Mouse (Mus musculus) erythroblast, embryonic 14.5 days (primary cell): Measurements from ENCODE around the gene Urb1. TPM values are rescaled to one million over a fixed set of nuclear protein-coding genes. Genes with fewer than 3 reads are reported as not detected.

Experiments
- H3K27me3 ChIP-seq: 2 replicates; pipeline ENCODE4 v1.6.1; 2012; ENCODE audit warnings: inconsistent platforms; ENCODE audit not compliant: control insufficient read depth
- H3K36me3 ChIP-seq: 2 replicates; pipeline ENCODE4 v1.6.1; 2012; ENCODE audit warnings: mild to moderate bottlenecking, inconsistent platforms; ENCODE audit not compliant: control insufficient read depth
- H3K4me1 ChIP-seq: 2 replicates; pipeline ENCODE4 v1.6.1; 2012; ENCODE audit warnings: inconsistent platforms; ENCODE audit not compliant: control insufficient read depth
- H3K4me3 ChIP-seq: replicated peaks from 2 replicates; pipeline ENCODE3; 2012; ENCODE audit warnings: moderate library complexity, mild to moderate bottlenecking, inconsistent platforms
- H3K9me3 ChIP-seq: 2 replicates; pipeline ENCODE4 v1.6.1; 2012; ENCODE audit warnings: low read length, inconsistent platforms, mixed read lengths; ENCODE audit not compliant: control insufficient read depth
- GATA1 ChIP-seq: IDR thresholded peaks from 2 replicates; pipeline ENCODE4 v1.6.1; 2012; ENCODE audit warnings: low read length, inconsistent platforms, mixed read lengths
- TAL1 ChIP-seq: IDR thresholded peaks from 3 replicates; pipeline ENCODE4 v1.6.1; 2012; ENCODE audit warnings: low read length, inconsistent platforms, mixed read lengths
- polyA plus RNA-seq: library from polyadenylated mRNA; stranded (reverse); fragments of >175 nt; gene quantifications from 2 replicates; pipeline ENCODE4 v1.2.3, GENCODE M21; 2012

Gene Urb1
- polyA plus RNA-seq, 1 experiment, result 0.12 TPM

DNA sequence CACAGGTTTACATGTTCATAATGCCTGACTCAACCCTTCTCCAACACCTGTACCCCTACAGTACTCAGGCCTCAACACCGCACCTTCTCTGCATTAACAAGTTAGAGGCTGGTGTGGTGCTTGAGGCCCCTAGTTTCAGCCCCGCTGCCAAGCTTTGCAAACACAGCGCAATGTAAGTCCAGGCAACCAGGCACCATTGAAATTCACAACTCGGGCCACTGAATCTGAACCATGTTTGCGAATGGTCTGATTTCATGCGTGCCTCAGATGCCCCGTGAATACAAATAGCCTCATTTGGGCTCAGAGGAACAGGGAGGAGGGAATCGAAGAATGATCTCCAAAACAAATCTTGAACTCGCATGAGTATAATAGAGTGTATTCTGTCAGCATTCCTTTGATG is 32.0 kb upstream of the Urb1 start:
- Histone ChIP-seq H3K9me3 (no peaks in the 10 kb centered on the region), H3K4me1 (no peaks in the 10 kb centered on the region), H3K36me3 (no peaks in the 10 kb centered on the region), H3K27me3 (peaks cover 14% of the 10 kb centered on the region), H3K4me3 (no peak overlapping the region)
- TF ChIP-seq TAL1 (no peak), GATA1 (no peak)

DNA sequence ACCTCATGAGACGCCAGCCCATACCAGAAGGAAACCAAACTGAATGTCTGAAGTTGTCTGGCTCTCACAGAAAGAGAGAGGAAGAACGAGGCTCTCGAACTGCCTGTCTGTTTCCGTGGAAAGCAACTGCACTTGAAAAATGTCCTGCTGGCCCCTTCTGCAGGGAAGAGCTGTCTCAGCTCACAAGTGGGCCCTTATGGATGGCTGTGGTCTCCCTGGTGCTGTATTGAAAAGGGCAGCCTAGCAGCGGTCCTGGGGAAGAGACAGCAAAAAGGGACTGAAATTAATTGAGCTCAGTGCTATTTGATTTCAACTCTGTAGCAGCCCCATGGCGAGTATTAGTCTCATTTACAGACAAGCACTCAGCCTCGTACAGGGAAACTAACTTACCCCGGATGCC is 27.2 kb upstream of the Urb1 start:
- Histone ChIP-seq H3K36me3 (no peaks in the 10 kb centered on the region), H3K9me3 (no peaks in the 10 kb centered on the region), H3K27me3 (peaks cover 60% of the 10 kb centered on the region), H3K4me1 (no peaks in the 10 kb centered on the region), H3K4me3 (no peak overlapping the region)
- no peak for TF ChIP-seq GATA1
- no peak for TF ChIP-seq TAL1

DNA sequence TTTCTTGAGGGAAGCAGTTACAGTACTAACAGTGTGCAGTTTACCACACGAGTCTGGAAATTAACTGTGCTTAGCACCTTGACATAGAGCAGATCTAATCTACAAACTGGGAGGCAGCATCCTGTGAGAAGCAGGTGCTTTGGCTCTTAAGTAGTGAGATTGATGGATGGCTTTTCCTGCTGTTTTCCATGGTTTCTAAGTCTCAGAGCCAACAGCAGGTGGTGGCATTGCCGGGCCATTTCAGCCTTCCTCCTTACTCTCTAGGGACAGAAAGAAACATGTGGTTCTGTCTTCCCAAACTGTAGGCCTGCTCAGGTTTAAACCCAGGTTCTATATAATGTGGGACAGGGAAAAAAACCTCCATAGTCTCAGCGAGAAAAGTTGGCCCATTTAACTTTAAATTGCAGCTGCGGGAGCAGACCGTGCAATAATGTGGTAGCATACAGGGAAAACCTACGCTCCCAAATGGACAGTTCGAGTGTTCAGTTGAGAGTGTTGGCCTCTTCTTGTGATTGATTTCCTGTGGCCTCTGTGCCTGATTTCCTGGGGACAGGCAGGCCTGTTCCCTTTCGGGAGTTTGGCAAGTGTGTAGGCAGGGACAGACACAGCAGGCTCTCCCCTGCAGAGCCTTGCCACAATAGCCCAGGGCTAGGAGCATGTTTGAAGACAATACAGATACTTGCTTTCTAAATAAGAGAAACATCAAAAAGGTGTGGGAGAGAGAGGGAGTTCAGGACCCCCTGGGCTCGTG is 23.0 kb upstream of the Urb1 start:
- peaks cover 31% of the 10 kb centered on the region for H3K4me1 ChIP-seq
- H3K4me3 ChIP-seq, result no peak overlapping the region
- H3K36me3 ChIP-seq, result no peaks in the 10 kb centered on the region; the same call in 1 of the 2 replicates
- TF ChIP-seq GATA1 (no peak), TAL1 (no peak)
- H3K27me3 ChIP-seq, result peaks cover 94% of the 10 kb centered on the region
- H3K9me3 ChIP-seq, result peaks cover 12% of the 10 kb centered on the region

DNA sequence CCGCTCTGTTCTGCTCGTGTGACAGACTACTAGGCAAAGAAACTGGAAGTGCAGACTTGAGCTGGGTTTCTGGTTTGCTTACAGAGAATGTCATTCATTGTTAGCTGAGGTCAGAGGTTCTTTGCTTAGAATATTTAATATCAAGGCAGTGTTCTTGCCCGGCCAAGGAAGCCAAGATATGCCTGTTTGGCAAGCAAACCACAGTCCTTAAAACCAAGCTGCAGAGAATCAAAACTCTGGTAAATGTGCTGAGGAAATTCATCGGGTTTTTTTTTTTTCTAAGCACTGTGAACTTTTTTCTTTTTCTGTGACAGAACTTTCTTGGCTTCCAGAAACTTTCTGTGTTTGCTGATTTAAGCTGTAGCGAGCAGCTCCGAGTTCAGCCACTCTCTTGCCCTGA is 22.3 kb upstream of the Urb1 start:
- no peak for TF ChIP-seq GATA1
- TF ChIP-seq TAL1, result no peak
- no peaks in the 10 kb centered on the region; the same call in 1 of the 2 replicates for H3K36me3 ChIP-seq
- no peak overlapping the region for H3K4me3 ChIP-seq
- H3K4me1 ChIP-seq, result peaks cover 39% of the 10 kb centered on the region
- H3K9me3 ChIP-seq, result peaks cover 12% of the 10 kb centered on the region
- peaks cover 92% of the 10 kb centered on the region for H3K27me3 ChIP-seq

DNA sequence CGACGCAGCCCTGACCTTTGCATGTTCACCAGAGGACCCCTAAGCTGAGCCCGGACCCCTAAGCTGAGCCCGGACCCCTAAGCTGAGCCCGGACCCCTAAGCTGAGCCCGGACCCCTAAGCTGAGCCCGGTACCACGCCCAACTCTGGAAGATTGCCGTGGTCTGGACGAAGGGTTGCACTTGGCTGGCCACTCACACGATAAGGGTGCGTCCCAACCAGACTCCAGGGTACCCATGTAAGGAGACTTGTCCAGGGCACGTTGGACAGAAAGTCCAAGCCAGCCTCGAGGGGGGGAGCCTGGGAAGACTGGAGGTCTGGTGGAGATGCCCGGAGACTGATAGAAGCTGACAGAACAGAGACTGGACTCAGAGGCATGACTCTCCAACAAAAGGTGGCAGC is 21.5 kb upstream of the Urb1 start:
- peaks cover 42% of the 10 kb centered on the region for H3K4me1 ChIP-seq
- no peak for TF ChIP-seq GATA1
- TF ChIP-seq TAL1, result no peak
- no peaks in the 10 kb centered on the region; the same call in 1 of the 2 replicates for H3K36me3 ChIP-seq
- H3K9me3 ChIP-seq, result peaks cover 12% of the 10 kb centered on the region
- H3K27me3 ChIP-seq, result peaks cover 83% of the 10 kb centered on the region
- peak overlapping the region; percentile 66 for H3K4me3 ChIP-seq

DNA sequence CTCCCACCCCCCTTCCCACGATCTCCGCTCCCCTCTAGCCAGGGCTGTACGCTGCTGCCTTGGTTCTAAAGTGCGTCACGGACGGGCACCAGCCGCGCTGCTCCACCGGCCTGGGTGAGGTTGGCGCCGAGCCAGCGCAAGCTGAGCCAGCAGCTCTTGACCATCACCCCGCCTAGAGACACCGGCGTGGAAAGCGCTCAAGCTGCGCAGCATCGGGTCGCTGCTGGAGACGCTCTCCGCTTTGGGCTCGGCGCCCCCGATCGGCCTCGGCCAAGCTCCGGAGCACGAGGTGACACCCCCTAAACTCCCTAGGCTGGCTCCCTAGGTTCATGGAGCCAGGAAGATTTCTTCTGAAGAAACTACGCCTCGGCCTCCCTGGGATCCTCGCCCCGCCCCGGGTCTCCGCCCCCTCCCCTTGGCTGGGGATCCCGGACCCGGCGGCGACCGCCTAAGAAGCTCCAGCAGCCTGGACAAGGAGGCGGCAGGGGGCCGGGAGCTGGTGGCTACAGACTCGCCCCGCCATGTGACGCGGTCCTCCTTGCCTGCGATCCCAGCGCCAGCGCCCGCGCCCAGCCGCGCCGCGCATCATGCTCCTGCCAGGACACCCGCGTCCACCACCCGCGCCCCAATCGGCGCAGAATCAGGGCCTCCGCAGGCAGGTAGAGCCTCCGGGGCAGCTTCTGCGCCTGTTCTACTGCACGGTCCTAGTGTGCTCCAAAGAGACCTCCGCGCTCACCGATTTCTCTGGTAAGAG is 20.6 kb upstream of the Urb1 start:
- Histone ChIP-seq H3K4me3 (peak overlapping the region; percentile 66), H3K27me3 (peaks cover 79% of the 10 kb centered on the region), H3K4me1 (peaks cover 46% of the 10 kb centered on the region), H3K36me3 (no peaks in the 10 kb centered on the region; the same call in 1 of the 2 replicates), H3K9me3 (peaks cover 12% of the 10 kb centered on the region)
- TF ChIP-seq TAL1 (no peak), GATA1 (no peak)

DNA sequence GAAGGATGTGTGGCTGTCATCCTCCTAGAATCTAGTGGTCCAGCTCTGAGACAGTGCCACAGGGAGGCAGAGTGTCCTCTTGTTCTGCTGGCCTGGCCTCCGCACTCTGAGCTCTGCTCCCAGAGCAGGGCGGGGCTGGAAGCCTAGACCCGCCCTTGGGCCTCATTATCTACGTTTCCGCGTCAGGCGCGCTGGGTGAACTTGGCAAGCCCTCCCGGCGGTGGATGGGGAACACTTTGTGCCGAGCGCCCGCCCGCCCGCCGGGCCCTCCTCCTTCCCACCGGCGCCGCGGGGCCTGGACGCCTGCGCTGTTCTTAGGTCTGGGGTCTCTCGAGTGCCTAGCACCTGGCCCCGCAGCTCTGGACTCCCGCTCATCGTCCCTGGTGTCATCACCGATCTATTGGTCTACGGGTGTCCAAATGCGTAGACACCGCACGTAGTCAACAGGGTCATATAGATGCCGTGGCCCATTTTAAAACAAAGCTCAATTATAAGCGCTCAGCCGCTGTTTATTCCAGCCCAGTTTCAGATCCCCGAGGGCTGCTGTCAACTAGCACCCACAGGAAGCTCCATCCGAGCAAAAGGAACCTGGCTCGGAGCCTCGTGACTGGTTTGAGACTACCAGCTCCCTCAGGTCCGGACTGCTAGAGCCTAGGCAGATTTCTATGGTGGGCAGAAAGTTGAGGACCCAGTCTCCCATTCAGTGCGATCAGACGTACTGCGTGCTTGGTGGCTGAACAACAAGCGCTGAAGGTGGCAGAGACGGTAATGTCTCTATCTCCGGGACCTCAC is 19.9 kb upstream of the Urb1 start:
- Histone ChIP-seq H3K27me3 (peaks cover 76% of the 10 kb centered on the region), H3K4me3 (peak overlapping the region; percentile 66), H3K9me3 (peaks cover 12% of the 10 kb centered on the region), H3K36me3 (no peaks in the 10 kb centered on the region; the same call in 1 of the 2 replicates), H3K4me1 (peaks cover 49% of the 10 kb centered on the region)
- TF ChIP-seq GATA1 (no peak), TAL1 (no peak)

DNA sequence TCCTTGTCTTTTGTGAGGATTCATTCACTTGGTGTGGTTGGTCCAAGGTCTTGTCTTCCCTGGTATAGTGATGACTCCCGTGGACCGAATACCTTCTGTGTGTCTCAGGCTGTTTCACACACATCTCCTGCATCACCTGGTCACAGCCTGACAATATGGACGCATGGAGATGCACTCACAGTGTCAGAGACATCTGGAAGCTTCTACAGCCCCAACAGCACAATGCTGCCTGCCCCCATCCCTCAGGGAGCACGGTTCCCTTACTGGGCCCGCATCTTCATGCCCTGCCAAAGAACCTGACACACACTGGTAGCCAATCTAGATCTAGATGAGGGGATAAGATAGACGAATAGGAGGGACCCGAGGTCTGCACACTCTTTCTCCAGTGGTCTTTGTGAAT is 18.9 kb upstream of the Urb1 start:
- Histone ChIP-seq H3K4me1 (peaks cover 58% of the 10 kb centered on the region), H3K27me3 (peaks cover 75% of the 10 kb centered on the region), H3K9me3 (peaks cover 12% of the 10 kb centered on the region), H3K4me3 (no peak overlapping the region), H3K36me3 (no peaks in the 10 kb centered on the region; the same call in 1 of the 2 replicates)
- peak; percentile 30 for TF ChIP-seq GATA1
- no peak for TF ChIP-seq TAL1

DNA sequence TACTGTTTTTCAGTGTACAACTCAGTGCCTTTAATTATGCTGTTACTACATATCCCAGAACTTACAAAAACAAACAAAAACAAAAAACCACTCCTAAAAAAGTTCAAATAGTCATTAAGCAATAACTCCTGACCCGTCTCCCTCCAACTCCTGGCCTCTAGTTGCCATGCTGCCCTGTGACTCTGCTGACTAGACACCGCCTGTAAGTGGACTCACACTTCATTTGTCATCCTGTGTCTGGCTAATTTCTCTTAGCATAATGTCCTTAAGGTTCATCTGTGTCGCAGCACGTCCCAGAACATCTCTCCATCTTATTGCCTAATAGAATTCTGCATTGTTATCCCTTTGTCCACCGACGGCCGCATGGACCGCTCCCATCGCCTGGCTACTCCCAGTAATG is 17.3 kb upstream of the Urb1 start:
- peaks cover 71% of the 10 kb centered on the region for H3K4me1 ChIP-seq
- peaks cover 12% of the 10 kb centered on the region for H3K9me3 ChIP-seq
- H3K27me3 ChIP-seq, result peaks cover 65% of the 10 kb centered on the region
- H3K4me3 ChIP-seq, result no peak overlapping the region
- no peaks in the 10 kb centered on the region; the same call in 1 of the 2 replicates for H3K36me3 ChIP-seq
- TF ChIP-seq GATA1 (no peak), TAL1 (no peak)
